Mouse (Mus musculus) telencephalon, adult 2 months (tissue): ENCODE measurements around the gene Antxrl.
A peak's percentile ranks its signal among the peaks of the same experiment; 100 is the strongest.

ENCODE experiments used
- DNase-seq: peaks from one replicate; pipeline ENCODE4 v3.0.0-alpha.2; 2011; ENCODE audit warnings: low read depth, low spot score

The Antxrl gene

DNA sequence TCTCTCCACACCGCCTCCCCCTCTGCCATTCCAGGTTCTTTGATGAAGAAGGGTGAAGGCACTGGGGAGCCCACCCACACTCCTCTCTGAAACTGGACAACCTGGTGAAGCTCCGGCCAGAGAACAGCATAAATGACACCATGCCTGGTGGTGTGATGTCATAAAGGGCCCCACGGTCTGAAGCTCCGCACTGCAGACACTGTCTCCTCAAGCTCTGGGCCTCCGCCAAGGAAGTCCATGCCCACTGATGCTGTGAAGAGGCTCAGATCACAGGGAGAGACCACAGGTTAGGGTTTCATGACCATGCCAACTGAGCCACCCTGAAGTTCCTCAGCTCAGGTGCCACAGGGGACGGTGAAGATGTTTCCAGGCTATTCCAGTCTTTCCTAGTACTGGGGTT is at the start of gene Antxrl:
TSS of gene Antxrl (plus strand) at position 192 of the 400 bp plus-strand sequence.
- DNase-seq = no peak

DNA sequence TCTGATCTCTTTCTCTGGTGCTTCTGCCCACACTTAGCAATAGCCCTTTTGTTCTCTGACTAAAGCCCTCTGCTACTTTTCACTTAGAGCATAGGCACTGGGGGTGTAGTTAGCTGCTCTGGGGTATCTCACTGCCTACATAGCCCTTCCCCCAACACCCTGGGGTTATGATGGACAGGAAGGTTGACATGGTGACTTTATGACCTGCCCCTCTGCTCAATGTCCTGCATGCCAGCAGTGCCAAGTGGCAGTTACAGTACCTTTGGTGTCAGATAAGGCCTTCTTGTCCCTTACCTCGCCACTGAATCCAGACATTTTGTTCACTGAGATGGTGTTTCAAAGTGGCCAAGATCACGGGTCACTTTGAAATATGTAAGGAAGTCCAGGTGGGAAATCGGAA is 37.4 kb upstream of the Antxrl start, which contains the start of gene Gm30083:
TSS of gene Gm30083 (minus strand) at position 120 of the 400 bp plus-strand sequence.
- DNase-seq = no peak

DNA sequence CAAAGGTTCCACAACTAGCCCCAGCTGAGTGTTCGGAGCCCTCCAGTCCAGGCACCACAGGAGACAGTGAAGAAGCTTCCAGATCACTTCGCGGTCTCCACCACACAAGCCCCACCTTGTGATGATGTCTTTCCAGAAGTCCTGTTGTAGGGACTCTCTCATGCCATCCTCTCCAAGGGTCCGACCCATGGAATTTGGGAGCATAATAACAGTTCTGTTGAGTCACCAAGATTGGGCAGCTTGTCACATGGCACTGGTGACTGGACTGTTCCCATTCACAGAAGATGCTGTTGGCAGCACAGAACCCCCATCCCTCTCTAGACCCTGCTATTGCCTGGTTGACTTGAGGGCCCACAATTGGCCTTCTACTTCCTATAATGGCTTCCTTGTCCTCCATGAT is 36.1 kb upstream of the Antxrl start, which contains the start of gene Gm5460:
TSS of gene Gm5460 (plus strand) at position 378 of the 400 bp plus-strand sequence.
- DNase-seq = no peak

DNA sequence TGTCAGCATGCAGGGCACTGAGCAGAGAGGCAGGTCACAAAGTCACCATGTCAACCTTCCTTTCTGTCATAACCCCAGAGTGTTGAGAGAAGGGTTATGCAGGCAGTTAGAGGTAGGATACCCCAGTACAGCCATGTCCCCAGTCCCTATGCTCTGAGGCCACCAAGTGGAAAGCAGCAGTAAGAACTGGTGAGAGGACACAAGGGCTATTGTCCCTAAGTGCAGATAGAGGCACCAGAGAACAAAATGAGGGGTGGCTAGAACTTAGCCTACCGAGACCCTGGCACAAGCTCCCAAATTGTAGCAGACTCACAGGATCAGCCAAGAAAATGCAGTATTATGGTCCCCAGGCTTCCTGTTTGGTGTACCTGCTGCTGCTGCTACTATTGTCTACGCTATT is 35.6 kb upstream of the Antxrl start:
- DNase-seq = no peak

DNA sequence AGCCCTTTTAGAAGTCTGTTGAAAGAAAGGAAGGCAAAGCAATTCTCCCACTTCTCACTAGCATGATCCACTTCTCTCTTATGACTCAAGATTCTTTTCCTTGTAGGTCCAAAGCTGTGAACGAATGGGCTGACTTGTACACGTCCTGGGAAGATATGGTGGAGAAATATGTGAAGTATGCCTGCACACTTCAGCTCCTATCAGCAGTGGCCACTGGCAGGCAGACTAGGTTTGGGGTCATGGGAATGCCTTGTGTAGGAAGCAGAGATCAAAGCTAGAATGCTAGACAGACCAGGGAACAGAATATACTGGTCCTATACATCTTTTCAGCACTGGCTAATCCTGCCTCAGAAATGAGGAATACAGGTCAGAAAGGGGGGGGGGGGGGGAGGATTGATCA is 25.8 kb upstream of the Antxrl start:
- no peak for DNase-seq

DNA sequence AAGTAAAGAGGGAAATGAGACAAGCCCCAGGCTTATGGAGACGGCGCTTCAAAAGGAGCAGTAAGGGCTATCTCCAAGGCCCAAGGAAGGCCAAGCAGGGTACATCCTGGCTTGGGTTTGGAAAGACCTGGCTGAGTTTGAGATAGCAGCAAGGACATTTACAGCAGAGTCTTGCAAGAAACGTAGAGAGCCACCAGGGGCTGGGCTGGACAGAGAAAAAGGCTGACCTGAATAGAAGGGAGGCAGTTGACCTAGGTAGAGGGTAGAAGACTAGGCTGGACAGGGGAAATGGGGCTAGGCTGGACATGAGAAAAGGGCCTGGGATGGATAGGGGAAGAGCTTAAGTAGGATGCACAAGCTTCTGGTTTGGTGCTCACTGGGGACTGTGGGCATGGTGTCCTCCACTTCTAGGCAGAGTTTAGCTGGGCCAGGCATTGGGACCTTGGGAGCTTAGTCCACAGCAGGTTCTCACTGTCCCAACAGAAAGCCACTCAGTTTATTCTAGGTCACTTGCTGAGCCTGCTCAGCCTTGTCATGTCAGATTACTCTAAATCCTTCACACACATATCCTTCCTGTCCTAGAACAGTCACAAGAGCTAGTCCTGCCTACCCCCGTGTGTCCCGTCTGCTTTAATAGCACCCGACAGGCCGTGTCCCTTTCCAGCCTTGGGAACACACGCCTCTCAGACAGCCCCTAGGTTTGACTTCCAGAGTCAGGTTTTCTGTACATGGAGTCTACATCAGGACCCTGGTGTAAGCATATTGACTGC is 18.5 kb upstream of the Antxrl start:
- DNase-seq = no peak

DNA sequence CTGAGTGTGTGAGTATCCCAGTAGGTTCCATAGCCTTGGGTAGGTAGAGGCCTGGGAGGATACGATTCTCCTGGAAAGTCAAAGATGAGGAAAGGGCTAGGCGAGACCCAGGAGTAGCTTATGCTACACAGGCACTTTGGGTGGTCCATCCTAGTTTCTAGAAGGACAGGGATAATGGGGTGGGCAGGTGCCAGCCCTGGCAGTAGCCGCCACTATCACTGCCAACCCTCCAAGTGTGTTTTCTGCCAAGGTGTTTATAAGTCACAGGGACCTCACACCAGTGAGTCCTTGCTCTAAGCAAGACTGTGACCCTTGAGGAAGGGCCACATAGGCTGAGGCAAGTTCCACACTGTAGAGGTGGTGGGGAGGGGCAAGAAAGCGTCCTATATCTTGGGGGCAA is 11.3 kb upstream of the Antxrl start:
- DNase-seq = no peak

DNA sequence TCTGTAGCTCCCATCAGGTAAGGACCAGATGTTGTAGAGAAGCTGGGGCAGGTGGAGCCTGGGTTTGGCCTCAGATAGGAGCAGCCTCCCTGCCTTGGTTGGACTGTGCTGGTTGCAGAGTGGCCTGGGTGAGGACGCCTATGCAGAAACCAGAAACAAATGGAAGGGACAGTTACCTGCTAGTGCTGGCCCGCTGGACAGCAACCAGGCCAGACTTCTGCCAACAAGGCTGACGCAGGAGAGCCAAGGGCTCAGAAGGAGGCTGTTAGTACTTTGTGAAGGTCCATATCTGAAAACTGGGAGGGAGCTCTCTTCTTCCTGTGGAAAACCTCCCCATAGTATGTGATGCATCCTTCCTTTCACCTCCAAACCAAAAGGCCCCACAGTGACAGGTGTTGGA is 9.2 kb upstream of the Antxrl start:
- no peak for DNase-seq

DNA sequence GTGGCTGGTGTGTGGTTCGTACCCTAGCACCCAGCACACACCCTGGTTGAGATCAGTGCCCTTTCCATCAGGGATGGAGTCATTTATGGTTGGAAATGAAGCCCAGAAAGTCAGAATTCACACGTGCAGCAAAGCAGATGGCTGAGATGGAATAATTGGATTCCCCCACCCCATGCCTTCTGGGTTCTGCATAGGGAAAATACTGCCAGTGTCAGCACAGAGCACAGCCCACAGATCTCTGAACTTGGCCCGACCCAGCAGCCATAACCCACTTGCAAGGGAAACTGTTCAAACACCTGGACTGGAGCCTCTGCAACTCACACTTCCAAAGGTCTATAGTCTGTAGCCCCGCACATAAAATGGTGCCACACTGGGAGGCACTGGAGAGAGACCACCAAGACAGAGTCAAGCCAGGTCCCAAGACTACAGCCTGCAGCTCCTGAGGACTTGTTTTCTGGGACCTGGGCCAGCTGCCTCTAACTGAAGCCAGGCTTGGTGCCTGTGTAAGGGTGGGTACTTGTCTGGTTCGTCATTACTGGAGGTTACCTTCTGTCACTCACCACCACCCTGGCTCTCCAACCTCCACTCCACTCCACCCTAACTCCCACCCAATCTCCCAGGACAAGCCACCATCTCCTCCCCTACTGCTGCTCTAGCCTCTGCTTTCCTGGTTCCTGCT is 2.3 kb upstream of the Antxrl start:
- DNase-seq = peak; percentile 6

DNA sequence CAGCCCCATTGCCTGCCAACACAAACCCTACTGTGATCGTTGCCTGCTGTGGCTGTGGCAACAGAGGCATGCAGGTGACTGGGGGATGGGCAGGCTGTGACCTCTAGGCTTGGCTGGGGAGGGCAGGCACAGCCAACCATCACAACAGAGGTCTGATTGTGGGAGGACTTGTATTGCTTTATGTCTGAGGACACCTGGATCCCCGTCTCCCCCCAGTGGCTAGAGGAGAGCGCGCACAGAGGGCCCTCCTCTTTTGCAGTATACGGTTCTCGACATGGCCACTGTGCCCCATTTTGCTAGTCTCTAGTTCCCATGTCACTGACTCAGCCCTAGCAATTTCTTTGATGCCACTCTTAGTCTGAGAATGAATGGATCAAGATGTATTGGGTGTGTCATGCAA is 19.2 kb downstream of the Antxrl start:
- DNase-seq = no peak

DNA sequence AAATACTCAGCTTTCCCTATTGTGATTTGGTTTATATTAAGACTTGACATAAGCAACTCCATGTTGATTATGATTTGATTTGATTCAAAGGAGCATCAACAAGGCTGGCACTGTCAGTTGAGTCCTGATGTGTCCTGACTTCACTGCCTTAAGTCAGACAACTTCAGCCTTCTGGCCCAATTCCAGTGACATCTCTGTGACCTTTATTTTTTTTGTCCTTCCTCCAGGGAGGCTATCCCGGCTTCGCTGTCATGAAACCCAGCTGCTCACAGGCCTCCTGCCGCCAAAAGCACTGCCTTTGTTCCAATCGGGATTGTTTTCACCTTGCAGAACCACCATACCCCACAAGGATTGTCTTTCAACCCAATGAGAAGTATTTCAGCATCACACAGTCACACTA is 22.8 kb downstream of the Antxrl start:
- DNase-seq = no peak

DNA sequence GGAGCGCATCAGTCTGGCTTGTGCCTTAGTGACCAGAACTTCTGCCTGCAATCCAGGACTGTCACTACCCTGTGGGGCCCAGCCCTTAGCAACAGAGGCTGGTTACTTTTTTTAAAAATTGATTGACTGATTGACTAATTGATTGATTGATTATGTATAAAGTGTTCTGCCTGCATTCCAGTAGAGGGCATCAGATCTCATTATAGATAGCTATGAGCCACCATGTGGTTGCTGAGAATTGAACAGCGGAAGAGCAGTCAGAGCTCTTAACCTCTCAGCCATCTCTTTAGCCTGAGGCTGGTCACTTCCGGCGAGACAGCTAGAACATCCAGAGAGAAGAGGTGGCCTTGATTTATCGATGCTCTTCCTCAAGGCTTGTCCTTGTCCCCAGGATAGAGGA is 24.7 kb downstream of the Antxrl start:
- no peak for DNase-seq

DNA sequence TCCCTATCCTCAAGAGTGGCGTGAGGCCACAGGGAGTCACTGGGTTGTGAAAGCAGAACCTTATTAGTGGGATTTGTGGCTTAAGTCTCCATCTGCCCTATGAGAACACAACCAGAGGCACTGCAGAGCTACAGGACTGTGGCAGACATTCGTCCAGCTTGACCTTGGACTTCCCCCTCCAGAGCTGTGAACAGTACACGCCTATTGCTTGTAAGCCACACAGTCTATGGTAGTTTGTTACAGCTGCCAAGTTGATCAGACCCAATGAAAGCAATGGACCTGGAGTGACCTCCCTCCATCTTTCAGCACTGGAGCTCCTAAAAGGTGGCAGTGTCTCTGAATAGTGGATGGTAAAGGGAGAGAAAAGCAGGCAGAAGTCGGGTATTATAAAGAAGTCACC is 25.8 kb downstream of the Antxrl start:
- no peak for DNase-seq

DNA sequence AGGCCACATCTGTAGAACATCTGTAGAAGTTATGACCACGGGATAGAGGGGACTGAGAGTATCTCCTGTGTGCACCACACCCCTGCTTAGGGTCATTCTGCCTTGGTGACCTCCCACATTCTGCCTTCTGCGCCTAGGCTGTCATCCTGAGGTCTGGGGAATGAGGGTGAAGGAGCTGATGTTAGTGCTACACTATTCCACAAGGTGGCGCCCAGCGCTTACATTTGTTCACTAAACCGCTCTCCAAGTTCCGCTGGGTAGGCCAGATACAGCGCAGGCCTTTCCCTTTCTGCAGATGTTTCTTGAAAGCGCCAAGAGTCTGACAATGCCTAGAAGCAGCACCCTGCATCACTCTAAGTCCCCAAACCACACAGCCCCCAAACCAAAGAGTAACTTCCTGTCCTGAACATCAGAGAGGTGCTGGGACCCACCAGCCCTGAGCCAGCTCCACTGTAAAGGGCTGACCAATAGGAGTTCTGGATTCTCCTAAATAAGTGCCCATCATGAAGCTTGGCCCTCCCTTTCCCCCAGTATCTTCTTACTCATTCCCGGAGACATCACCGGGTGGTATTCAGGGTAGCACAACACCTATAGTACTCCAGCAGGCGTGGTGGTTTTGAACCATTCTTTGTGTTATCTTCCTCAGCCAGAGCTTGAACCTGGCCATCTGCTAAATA is 28.0 kb downstream of the Antxrl start:
- peak; percentile 56 for DNase-seq

DNA sequence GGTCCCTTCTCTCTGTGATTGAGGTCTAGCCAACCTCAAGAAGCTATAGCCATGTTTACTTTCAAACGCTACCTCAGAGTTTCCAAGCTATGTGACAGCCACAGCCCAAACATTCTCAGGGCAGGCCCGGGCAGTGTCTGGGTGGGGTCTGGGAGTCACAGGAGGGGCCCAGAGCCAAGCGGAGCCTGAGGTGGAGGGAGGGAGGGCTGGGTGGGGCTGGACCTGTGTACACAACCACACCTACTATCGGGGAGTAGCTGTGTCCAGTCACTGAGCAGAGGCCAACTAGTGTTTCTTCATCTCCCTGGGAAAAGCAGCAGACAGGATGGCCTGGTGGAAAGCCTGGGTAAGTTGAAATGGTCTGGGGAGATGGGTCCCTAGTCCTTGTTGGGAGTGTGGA is 33.2 kb downstream of the Antxrl start, which contains the start of gene Anxa8:
TSS of gene Anxa8 (plus strand) at position 251 of the 400 bp plus-strand sequence.
- DNase-seq = no peak

DNA sequence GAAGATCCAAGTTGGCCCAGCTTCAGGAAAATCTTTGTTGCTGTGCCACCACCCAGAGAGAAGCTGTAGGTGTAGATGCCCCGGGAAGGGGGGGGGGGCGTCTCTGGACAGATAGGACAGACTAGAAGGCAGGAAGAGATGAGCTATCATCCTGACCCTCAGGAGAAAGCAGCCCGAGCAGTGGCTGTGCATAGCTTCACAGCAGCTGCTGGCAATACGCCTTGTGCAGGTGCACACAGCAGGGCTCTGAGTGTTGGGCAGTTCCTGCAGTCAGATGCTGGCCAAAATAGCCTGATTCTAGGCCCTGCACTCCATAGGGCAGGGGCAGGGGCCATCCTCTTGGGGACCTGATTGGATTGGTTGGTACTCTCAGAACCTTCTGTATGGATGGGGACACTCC is 34.3 kb downstream of the Antxrl start:
- no peak for DNase-seq

DNA sequence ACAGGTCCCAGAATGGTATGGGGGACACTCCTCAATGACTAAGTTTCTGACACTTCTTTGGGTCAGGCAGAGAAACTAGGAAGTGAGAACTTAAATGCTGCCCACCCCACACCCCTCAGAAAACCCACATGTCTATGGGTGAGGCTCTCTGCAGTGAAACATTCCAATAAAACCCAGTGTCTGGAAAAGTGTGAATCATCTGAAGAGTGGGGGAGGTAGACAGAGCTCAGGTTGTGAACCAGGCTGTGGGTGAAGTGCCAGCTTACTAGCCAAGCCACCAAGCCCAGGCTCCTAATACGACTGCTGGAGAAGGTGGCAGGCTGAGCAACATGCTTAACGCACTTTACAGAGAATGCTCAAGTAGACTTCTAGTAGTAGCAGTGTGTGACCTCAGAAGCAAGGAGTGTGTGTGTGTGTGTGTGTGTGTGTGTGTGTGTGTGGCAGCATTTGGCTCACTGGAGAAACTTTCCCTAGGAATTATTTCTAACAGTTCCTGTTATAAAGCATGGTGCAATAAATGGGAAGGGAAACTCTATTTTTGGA is 35.4 kb downstream of the Antxrl start:
- DNase-seq = no peak

DNA sequence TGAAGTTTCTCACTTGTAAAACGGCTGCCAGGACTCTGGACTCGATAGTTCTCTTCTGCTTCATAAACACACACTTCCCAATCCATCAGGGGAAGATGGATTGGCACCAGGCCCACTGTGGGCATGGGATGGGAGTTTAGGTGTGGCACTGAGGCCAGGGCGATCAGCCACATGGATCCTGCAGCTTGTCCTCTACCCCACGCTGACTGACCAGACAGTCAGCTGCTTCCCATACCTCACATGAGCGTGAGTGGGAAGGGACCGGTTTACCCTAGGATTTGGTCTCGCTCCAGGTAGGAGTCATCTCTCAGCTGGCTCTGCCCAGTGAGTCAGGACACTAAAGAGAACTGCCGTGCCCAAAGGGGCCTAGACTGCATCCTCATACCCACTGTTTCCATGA is 37.3 kb downstream of the Antxrl start:
- no peak for DNase-seq

DNA sequence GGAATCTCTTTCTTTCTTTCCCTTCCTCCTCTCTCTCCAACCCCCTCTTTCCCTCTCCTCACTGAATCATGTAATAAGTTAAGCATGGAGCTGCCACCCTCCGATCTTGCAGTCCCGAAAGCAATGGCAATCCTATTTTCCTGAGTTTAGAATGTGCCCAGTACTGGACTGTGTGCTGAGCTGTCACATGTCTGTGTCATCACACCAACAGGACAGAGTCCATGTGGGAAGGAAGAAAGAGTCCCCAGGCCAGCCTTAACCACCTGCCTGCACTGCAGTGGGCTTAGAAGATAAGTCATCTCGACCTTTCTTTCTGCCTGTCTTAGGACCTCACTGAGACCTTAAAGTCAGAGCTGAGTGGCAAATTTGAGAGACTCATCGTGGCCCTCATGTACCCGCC is 39.0 kb downstream of the Antxrl start:
- no peak for DNase-seq

DNA sequence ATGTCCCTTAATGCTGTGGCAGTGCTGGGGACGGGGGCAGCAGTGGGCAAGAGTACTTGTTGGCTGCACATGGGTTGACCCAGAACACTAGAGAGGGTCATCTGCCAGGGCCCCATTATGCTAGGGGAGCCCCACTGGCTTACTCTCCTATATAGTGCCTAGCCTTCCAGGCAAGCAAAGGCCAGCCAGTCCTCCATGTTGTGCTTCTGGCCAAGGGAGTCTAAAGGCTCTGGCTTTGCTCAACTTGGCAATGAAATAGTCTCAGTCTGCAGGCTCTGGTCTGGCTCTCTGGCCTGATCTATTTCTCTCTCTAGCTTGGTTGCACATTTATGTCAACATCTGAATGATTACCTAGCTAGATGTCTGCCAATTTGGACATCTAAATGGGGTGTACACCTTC is 40.3 kb downstream of the Antxrl start:
- DNase-seq = no peak

DNA sequence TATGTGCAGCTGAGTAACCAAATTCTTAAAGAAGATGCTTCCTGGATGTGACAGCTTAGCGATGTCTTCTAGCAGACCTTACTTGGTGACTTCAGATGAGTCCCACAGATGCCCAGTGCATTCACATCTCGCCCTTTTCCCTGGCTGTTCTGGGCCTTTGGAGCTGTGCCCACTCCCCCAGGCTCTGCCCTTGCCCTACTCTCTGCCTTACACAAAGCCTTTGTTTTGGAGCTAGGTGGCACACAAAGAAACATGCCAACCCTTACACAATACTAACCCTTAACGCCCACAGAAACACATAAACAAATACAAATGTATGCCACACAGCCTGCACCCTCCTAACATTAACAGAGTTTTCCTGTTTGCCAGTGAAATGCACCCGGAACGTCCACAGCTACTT is 43.7 kb downstream of the Antxrl start:
- no peak for DNase-seq

DNA sequence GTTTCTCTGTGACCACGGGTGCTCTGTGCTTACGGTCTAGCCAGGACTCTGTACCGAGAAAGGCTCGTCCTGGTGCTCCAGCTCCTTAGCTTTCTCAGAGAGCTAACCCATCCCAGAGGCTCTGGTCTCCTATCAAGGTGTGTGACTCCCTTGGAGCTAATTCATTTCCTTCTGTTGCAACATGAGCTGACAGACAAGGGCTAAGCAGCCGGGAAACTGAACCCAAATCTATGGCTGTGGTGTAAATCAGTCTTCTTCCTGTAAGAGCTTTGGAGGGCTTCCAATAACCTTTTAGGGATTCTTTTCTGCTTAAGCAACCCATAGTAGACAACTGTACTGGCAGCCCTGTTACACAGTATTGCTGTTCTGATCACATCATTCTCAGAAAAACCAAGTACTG is 50.1 kb downstream of the Antxrl start, which contains the start of gene A630023A22Rik:
TSS of gene A630023A22Rik (minus strand) at position 154 of the 400 bp plus-strand sequence.
- DNase-seq = no peak
